8 mouse cellular contexts compared by ENCODE assay signal in the genomic region with DNA sequence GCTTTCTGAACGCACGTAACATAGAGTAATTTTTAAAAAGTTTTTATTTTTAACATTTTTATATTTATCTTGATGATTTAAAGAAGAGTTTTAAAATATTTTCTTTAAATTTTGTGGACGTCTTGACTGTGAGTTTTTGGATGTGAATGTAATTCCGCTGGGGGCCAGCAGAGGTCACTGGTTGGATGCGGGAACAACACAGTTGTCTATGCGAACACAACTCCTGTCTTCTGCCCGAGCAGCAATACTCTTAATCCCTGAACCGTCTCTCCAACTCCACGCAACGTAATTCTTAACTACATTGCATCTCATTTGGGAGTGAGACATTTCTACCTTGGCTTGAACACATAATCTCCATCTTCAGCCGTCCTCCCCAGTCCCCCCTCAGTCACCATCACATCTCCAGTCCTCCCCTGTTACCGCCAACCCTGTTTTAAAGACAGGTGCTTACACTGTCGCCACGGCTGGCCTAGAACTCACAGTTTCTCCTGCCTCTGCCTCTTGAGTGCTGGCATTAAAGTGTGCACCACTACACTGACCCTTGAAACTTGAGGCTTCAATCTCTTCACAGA. TPM values are rescaled to one million over a fixed set of nuclear protein-coding genes. Genes with fewer than 3 reads are reported as not detected.
A peak's percentile ranks its signal among the peaks of the same experiment; 100 is the strongest.
DNase-seq lines count a peak whose midpoint lies in the region; ATAC-seq lines count a peak whose summit lies in the region.

No protein-coding gene starts in this region.

- no peak overlapping the region for H3K27ac ChIP-seq in embryonic facial prominence, embryonic 11.5 days (replicated peaks; ENCODE audit: low read depth, low read length)
- no peak overlapping the region for H3K27ac ChIP-seq in heart, embryonic 11.5 days (ENCODE audit: low read depth, low read length)
- no peak overlapping the region for H3K27ac ChIP-seq in kidney, embryonic 15.5 days
- no peak overlapping the region for H3K27ac ChIP-seq in stomach, embryonic 15.5 days

- H3K4me2 ChIP-seq in embryonic facial prominence, embryonic 11.5 days (ENCODE audit: low read depth, low read length): peak overlapping the region; percentile 23; the same call in 1 of the 2 replicates
- peak overlapping the region; percentile 40 for H3K4me2 ChIP-seq in heart, embryonic 11.5 days
- H3K4me2 ChIP-seq in kidney, embryonic 15.5 days: peak overlapping the region; percentile 38
- peak overlapping the region; percentile 36; the same call in 1 of the 2 replicates for H3K4me2 ChIP-seq in stomach, embryonic 15.5 days

- no peaks in the 10 kb centered on the region for H3K27me3 ChIP-seq in embryonic facial prominence, embryonic 11.5 days (ENCODE audit: control insufficient read depth, insufficient read depth, low read length)
- H3K27me3 ChIP-seq in heart, embryonic 11.5 days (ENCODE audit: control insufficient read depth, insufficient read depth, low read length): peaks cover 5% of the 10 kb centered on the region; the same call in 1 of the 2 replicates
- H3K27me3 ChIP-seq in kidney, embryonic 15.5 days: peaks cover 10% of the 10 kb centered on the region; the same call in 1 of the 2 replicates
- H3K27me3 ChIP-seq in stomach, embryonic 15.5 days (replicated peaks): no peaks in the 10 kb centered on the region

- H3K9ac ChIP-seq in embryonic facial prominence, embryonic 11.5 days (replicated peaks; ENCODE audit: low read length): no peak overlapping the region
- H3K9ac ChIP-seq in heart, embryonic 11.5 days (ENCODE audit: low read depth, low read length): 0 out of 2 replicates have a peak overlapping the region, but pooled peaks have one; percentile 16
- no peak overlapping the region for H3K9ac ChIP-seq in kidney, embryonic 15.5 days
- H3K9ac ChIP-seq in stomach, embryonic 15.5 days: no peak overlapping the region

- peak; percentile 88 to 90 for DNase-seq in B cell, adult 2 months
- DNase-seq in adrenal gland, postnatal 10 days: peak; percentile 89
- DNase-seq in embryonic facial prominence, embryonic 11.5 days (ENCODE audit: low spot score): peak; percentile 83
- DNase-seq in liver: peak; percentile 78

- no peak for ATAC-seq in embryonic facial prominence, embryonic 11.5 days (replicated peaks; ENCODE audit: insufficient number of reproducible peaks, low FRiP score, low TSS enrichment, low read depth)
- ATAC-seq in heart, embryonic 11.5 days (replicated peaks; ENCODE audit: insufficient number of reproducible peaks, low FRiP score, low TSS enrichment): no peak
- peak; percentile 65; the same call in 1 of the 2 replicates for ATAC-seq in kidney, embryonic 15.5 days (replicated peaks; ENCODE audit: low FRiP score)
- ATAC-seq in monocyte, adult 5-6 weeks (replicated peaks; ENCODE audit: insufficient number of reproducible peaks, low FRiP score, low TSS enrichment, poor library complexity, severe bottlenecking): peak; percentile 87
- ATAC-seq in stomach, embryonic 15.5 days (ENCODE audit: insufficient read depth, low FRiP score, low read depth): no peak

- H3K9me3 ChIP-seq in embryonic facial prominence, embryonic 11.5 days (replicated peaks; ENCODE audit: control insufficient read depth, low read length): no peaks in the 10 kb centered on the region
- H3K9me3 ChIP-seq in heart, embryonic 11.5 days (replicated peaks; ENCODE audit: control insufficient read depth, low read length): no peaks in the 10 kb centered on the region
- no peaks in the 10 kb centered on the region for H3K9me3 ChIP-seq in kidney, embryonic 15.5 days (replicated peaks)
- no peaks in the 10 kb centered on the region for H3K9me3 ChIP-seq in stomach, embryonic 15.5 days

- no peak overlapping the region for H3K4me3 ChIP-seq in embryonic facial prominence, embryonic 11.5 days (ENCODE audit: low read depth, low read length)
- H3K4me3 ChIP-seq in heart, embryonic 11.5 days (ENCODE audit: low read depth, low read length): no peak overlapping the region
- no peak overlapping the region for H3K4me3 ChIP-seq in kidney, embryonic 15.5 days (replicated peaks)
- H3K4me3 ChIP-seq in stomach, embryonic 15.5 days (replicated peaks): no peak overlapping the region

- H3K4me1 ChIP-seq in embryonic facial prominence, embryonic 11.5 days (ENCODE audit: control insufficient read depth, insufficient read depth, low read length): no peaks in the 10 kb centered on the region
- H3K4me1 ChIP-seq in heart, embryonic 11.5 days (ENCODE audit: control insufficient read depth, insufficient read depth, low read length): peaks cover 7% of the 10 kb centered on the region
- peaks cover 11% of the 10 kb centered on the region; the same call in 1 of the 2 replicates for H3K4me1 ChIP-seq in kidney, embryonic 15.5 days
- 0 out of 2 replicates have a peak, but pooled peaks cover 3% of the 10 kb centered on the region for H3K4me1 ChIP-seq in stomach, embryonic 15.5 days

- no peaks in the 10 kb centered on the region for H3K36me3 ChIP-seq in embryonic facial prominence, embryonic 11.5 days (replicated peaks; ENCODE audit: control insufficient read depth, insufficient read depth, low read depth, low read length)
- no peaks in the 10 kb centered on the region for H3K36me3 ChIP-seq in heart, embryonic 11.5 days (ENCODE audit: control insufficient read depth, insufficient read depth, low read length)
- H3K36me3 ChIP-seq in kidney, embryonic 15.5 days: no peaks in the 10 kb centered on the region
- no peaks in the 10 kb centered on the region for H3K36me3 ChIP-seq in stomach, embryonic 15.5 days

- 8% methylated on average over 14 of the region's 14 CpGs for WGBS in embryonic facial prominence, embryonic 11.5 days
- whole genome bisulfite sequencing in heart, embryonic 11.5 days (ENCODE audit: insufficient replicate concordance): 12% methylated on average over 14 of the region's 14 CpGs
- 10% methylated on average over 14 of the region's 14 CpGs for WGBS in kidney, embryonic 15.5 days
- 8% methylated on average over 14 of the region's 14 CpGs for WGBS in stomach, embryonic 15.5 days

RNA-seq across cellular contexts. Expression of gene Txnip, which starts 10.3 kb away (rescaled TPM):
- 100 to 1,000 TPM; 601 to 945 TPM for total RNA-seq in adrenal gland, postnatal 10 days (2021)
- 62.3 and 63.6 TPM in 2 replicates for polyA plus RNA-seq in embryonic facial prominence, embryonic 11.5 days (2014; fragmentation: Nextera tagmentation; extraction: Ambion mirVana)
- 106 and 121 TPM in 2 replicates for polyA plus RNA-seq in heart, embryonic 11.5 days (2014; fragmentation: Nextera tagmentation; extraction: Ambion mirVana)
- polyA plus RNA-seq in kidney, embryonic 15.5 days (2015; fragmentation: Nextera tagmentation; extraction: Ambion mirVana): 144 and 153 TPM in 2 replicates
- 575 to 636 TPM (median 578 TPM) in 3 replicates for total RNA-seq in monocyte, adult 5-6 weeks (2017)
- polyA plus RNA-seq in stomach, embryonic 15.5 days (2015; fragmentation: Nextera tagmentation; extraction: Ambion mirVana): 140 and 159 TPM in 2 replicates

RNA-seq across cellular contexts. Expression of gene Hfe2, which starts 22.5 kb away (rescaled TPM):
- total RNA-seq in adrenal gland, postnatal 10 days (2021): 10 to 100 TPM; 14.0 to 29.6 TPM
- polyA plus RNA-seq in embryonic facial prominence, embryonic 11.5 days (2014; fragmentation: Nextera tagmentation; extraction: Ambion mirVana): 1.2 and 1.5 TPM in 2 replicates
- polyA plus RNA-seq in heart, embryonic 11.5 days (2014; fragmentation: Nextera tagmentation; extraction: Ambion mirVana): 7.4 and 9.3 TPM in 2 replicates
- 1.1 and 1.8 TPM in 2 replicates for polyA plus RNA-seq in kidney, embryonic 15.5 days (2015; fragmentation: Nextera tagmentation; extraction: Ambion mirVana)
- total RNA-seq in monocyte, adult 5-6 weeks (2017): 0.64 TPM in 1 of 3 replicates, not detected in the others
- 0.72 and 0.78 TPM in 2 replicates for polyA plus RNA-seq in stomach, embryonic 15.5 days (2015; fragmentation: Nextera tagmentation; extraction: Ambion mirVana)

RNA-seq across cellular contexts. Expression of gene Gm16253, which starts 29.3 kb away (rescaled TPM):
- under 1 TPM in 1 of 2 experiments, not detected in 1; 0.61 TPM for total RNA-seq in adrenal gland, postnatal 10 days (2021)
- not detected in 2 replicates for polyA plus RNA-seq in embryonic facial prominence, embryonic 11.5 days (2014; fragmentation: Nextera tagmentation; extraction: Ambion mirVana)
- 1.2 and 1.5 TPM in 2 replicates for polyA plus RNA-seq in heart, embryonic 11.5 days (2014; fragmentation: Nextera tagmentation; extraction: Ambion mirVana)
- polyA plus RNA-seq in kidney, embryonic 15.5 days (2015; fragmentation: Nextera tagmentation; extraction: Ambion mirVana): 2.1 TPM in 2 replicates
- not detected in 3 replicates for total RNA-seq in monocyte, adult 5-6 weeks (2017)
- polyA plus RNA-seq in stomach, embryonic 15.5 days (2015; fragmentation: Nextera tagmentation; extraction: Ambion mirVana): 1.6 and 1.8 TPM in 2 replicates

RNA-seq across cellular contexts. Expression of gene Polr3gl, which starts 46.5 kb away (rescaled TPM):
- total RNA-seq in adrenal gland, postnatal 10 days (2021): 10 to 100 TPM; 29.3 to 34.3 TPM
- polyA plus RNA-seq in embryonic facial prominence, embryonic 11.5 days (2014; fragmentation: Nextera tagmentation; extraction: Ambion mirVana): 13.2 and 14.2 TPM in 2 replicates
- 21.4 and 23.8 TPM in 2 replicates for polyA plus RNA-seq in heart, embryonic 11.5 days (2014; fragmentation: Nextera tagmentation; extraction: Ambion mirVana)
- 38.1 and 39.8 TPM in 2 replicates for polyA plus RNA-seq in kidney, embryonic 15.5 days (2015; fragmentation: Nextera tagmentation; extraction: Ambion mirVana)
- total RNA-seq in monocyte, adult 5-6 weeks (2017): 75.3 to 86.8 TPM (median 84.0 TPM) in 3 replicates
- polyA plus RNA-seq in stomach, embryonic 15.5 days (2015; fragmentation: Nextera tagmentation; extraction: Ambion mirVana): 35.3 and 37.3 TPM in 2 replicates

RNA-seq across cellular contexts. Expression of gene Ankrd34a, which starts 49.0 kb away (rescaled TPM):
- under 1 TPM; 0.54 to 0.55 TPM for total RNA-seq in adrenal gland, postnatal 10 days (2021)
- 0.90 and 1.1 TPM in 2 replicates for polyA plus RNA-seq in embryonic facial prominence, embryonic 11.5 days (2014; fragmentation: Nextera tagmentation; extraction: Ambion mirVana)
- 9.0 TPM in 2 replicates for polyA plus RNA-seq in heart, embryonic 11.5 days (2014; fragmentation: Nextera tagmentation; extraction: Ambion mirVana)
- polyA plus RNA-seq in kidney, embryonic 15.5 days (2015; fragmentation: Nextera tagmentation; extraction: Ambion mirVana): 1.8 and 2.8 TPM in 2 replicates
- total RNA-seq in monocyte, adult 5-6 weeks (2017): not detected in 3 replicates
- 2.2 and 2.5 TPM in 2 replicates for polyA plus RNA-seq in stomach, embryonic 15.5 days (2015; fragmentation: Nextera tagmentation; extraction: Ambion mirVana)

Comparison
In these comparisons a context has a peak if more than half of its experiments do, and no peak if none do; other contexts are left out.
1. ATAC-seq: peak in kidney, embryonic 15.5 days (single experiment) and monocyte, adult 5-6 weeks (single experiment); none in embryonic facial prominence, embryonic 11.5 days (single experiment), heart, embryonic 11.5 days (single experiment) and stomach, embryonic 15.5 days (single experiment).
2. Peak in every context shown above with its lines, with median percentiles within 50 percentile points of each other: DNase-seq and H3K4me2 ChIP-seq.